Mouse (Mus musculus) brain, adult 2 months (tissue): Measurements from ENCODE around the gene Gng2.

Experiments
- DNase-seq: peaks from one replicate; pipeline ENCODE4 v3.0.0; 2011; ENCODE audit warnings: low read depth, low spot score

Gng2 gene

DNA sequence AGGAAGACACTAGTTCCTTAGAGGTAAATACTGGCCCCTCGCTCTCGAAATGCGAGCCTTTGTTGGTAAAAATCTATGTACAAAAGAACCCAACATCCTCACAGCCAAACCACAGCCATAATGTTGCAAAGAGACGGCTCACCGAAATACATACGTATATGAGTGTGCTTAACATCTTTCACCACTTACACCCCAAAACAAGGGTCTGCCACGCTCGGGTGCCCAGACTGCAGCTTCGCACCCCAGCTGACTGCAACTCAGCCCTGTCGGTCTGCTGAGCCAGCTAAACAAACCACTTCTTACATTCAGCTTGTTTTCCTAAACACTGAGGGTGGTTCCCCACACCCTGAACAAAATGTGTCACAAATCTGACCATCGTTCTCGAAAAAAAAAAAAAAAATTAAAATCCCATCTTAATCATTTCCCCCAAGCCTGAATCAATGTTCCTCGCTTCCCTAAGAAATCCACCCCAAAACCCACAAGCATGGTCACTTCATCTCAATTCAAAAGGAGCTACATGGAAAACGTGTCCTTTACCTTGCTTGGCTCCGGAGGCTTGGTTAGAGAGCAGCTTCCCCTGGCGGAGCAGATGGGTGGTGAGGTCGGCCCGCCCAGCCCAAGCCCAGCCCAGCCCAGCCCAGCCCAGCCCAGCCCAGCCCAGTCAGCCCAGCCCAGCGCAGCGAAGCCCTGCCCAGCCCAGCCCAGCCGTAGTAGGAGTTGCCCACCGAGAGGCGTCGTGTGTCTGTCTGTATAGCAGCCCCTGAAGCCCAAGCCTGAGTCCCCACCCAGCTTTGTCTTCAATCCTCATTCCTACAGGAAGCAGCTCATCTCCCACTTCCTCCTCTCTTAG lies 781 bp downstream of the Gng2 start:
- DNase-seq = peak; percentile 91

DNA sequence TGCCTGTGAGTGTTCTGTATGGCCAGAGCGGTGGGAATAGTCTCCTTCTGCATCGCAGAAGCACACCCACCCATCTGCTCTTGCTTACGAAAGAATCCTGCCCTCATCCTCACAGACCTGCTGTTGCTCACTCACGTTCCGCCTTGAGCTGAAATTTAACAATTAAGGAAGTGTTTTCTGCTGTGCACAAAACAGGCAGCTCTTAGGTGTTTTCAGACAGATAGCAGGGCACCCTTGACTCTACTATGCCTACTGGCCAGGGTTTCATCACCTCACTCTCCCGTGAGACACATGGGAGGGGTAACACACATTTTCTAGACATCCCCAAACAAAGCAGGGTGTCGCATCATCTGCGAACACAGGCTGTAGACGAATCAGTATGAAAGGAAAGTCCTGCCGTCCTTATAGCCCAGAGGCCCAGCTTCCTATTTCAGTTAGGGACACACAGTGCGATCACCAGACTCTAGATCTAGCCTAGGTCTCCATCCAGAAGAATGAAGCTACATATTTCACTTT lies 2.4 kb downstream of the Gng2 start:
- DNase-seq = peak; percentile 81

DNA sequence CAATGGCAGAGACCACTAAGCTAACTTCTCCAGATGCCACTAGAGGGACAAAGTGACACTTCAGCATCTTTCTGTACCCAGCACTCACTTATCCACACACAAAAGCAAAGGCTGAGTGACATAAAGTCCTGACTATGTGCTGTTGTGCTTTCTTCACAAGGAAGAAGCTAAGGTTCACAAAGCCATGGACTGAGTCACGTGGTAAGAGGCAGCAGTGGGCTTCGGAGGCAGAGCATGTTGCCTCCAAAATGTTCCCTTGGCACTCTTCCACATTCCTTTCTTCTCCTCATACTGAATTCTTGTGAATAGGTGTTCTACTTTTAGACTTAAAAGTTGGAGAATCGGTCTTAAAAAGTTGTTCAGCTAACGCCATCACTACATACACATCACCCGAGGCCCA lies 3.0 kb downstream of the Gng2 start:
- no peak for DNase-seq

DNA sequence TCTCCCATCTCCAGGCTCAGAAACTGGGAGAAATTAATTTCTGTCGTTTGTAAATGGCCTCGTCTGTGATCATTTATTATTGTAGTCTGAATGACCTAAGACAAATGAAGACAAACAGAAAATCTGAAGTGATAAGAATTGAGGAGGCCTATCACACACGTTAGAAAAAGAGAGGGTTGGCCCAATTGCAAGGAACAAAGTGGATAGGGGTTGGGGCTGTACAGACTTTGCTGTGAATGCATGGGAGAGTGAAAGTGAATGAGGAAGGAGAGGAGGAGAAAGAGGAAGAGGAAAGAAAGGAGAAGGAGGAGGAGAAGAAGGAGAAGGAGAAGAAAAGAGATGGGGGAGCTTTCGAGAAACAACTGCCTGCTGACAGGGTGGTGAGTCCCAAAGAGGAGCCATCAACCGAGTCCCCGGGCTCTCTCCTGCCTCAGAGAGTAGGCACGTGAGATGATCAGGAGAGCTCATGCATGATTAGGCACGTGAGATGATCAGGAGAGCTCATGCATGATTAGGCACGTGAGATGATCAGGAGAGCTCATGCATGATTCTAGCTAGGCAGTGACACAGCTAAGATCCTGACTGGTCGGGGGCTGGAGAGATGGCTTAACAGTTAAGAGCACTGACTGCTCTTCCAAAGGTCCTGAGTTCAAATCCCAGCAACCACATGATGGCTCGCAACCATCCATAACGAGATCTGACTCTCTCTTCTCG lies 5.0 kb downstream of the Gng2 start:
- DNase-seq = no peak

DNA sequence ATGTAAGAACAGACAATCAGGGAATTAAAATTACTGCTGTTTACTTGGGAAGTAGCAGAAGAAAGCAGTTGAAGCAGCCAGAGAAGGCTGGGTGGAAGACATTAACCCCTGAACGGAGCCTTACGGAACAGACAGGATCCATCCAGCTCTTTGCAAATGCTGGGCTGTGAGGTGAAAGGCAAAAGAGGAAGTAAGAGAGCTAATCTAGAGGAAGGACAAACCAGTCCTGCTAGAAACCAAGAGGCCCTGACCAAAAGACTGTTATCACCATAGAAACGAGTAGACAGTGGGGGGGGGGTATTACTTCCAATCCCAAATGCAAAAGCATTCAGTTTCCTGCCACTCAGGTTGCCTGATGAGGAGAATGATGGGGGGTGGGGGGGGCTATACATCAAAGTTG lies 6.6 kb downstream of the Gng2 start:
- no peak for DNase-seq

DNA sequence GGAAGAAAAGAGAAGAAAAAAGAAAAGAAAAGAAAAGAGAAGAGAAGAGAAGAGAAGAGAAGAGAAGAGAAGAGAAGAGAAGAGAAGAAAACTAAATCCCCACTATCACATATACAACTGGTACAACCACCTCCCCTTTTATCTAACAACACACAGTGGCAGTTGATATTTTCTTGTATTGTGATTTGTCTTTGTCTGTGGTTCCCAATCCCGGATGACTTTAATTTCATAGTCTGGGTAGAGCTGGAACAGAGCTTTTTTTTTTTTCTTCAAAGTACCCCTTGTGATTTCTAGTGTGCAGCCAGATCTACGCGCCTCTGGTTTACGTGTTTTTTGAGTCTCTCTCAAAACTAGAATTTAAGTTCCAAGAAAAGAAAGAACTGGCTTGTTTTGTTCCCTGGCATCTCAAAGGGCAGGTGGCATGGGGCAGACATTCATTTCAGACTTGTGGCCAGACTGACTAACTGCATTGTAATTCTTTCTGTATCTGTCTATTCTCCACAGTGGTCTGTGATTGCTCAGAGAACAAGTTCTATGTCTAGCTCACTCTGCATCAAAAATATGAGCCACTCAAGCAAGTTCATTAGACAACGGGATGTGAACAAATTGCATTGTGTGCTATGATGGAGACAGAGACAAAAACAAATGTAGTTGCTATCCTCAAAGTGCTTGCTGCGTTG lies 7.2 kb downstream of the Gng2 start:
- no peak for DNase-seq

DNA sequence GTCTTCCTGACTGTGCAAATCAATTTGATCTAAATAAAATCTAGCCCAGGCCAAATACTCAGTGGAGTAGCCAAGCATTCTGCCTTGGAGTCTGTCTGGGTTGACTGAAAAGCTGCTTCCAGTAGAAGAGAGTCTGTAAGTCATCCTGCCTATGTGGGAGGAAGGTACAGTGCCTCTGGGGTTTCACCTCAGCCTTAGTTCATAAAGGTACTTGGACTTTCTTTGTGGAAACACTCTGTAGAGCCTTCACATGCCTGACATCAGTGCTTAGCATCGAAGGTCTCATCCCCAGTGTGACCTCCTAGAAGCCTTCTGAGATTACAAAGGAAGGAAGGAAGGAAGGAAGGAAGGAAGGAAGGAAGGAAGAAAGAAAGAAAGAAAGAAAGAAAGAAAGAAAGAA lies 7.9 kb downstream of the Gng2 start:
- no peak for DNase-seq

DNA sequence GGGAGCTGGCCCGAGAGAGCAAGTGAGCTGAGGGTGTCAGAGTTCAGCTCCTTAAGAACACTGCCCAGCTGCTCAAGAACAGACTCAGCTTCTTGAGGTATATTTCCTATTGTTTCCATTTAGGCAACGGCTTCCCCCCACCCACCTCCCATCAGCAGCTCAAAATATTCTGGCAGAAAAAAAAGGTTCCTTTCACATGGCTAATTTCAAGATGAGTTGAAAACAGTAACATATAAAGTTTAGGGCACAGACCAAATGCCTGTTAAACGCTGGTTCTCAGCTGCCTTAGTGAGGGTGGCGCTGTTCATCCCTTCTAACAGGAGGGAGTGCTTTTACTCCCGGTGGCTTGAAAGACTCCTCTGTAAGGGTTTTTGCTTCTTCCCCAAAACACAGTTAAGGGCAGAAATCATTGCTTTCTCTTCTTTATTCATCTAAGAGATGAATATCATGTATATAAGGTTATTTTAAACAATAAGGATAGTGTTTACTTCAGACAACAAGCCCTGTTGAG lies 8.4 kb downstream of the Gng2 start:
- peak; percentile 43 for DNase-seq

DNA sequence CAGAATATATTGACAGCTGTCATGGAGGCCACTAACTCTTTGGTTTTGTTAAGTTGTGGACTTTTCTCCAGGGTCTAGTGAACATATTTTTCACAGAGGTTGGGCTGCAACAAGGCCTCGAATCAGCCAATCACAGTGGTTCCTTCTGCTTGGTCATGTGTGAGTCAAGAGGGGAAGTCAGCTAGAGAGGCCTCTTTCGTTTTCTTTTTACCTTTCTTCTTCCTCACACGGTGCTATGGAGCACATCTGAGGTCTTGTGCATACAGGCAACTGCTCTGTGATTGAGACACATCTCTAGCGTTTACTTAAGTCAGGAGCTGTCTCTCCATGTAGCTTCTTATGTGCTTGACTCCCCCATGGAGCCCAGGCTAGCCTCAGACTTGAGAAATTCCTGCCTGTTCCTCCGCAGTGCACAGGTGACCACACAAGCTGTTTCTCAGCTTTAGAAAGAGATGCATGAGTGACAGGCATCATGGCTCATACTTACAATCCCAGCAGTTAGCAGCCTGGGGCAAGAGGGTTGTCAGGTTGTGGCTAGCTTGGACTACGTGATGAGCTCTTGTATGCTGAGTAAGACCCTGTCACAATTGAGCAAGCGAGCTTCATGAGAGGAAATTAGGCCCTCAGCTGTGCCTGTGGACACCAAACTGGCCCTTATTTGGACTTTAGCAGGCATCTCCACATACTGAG lies 9.0 kb downstream of the Gng2 start:
- no peak for DNase-seq

DNA sequence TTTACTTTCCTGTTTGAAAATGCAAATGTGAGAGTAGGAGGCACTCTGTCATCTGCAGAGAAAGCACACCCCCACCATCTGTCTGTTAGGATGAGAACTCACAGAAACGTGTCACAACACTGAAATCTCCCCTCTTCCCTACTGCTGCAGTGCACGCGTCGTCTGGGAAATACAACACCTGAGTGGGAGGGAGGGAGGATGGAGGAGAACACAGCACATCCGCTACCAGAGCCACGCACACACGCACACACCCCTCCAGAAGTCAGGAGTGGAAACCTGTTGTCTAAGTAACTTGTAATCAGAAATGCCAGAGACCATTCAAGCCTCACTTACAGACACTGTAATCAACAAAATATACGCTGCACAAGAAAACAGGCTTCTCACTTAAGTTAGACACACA lies 9.9 kb downstream of the Gng2 start:
- DNase-seq = peak; percentile 84

DNA sequence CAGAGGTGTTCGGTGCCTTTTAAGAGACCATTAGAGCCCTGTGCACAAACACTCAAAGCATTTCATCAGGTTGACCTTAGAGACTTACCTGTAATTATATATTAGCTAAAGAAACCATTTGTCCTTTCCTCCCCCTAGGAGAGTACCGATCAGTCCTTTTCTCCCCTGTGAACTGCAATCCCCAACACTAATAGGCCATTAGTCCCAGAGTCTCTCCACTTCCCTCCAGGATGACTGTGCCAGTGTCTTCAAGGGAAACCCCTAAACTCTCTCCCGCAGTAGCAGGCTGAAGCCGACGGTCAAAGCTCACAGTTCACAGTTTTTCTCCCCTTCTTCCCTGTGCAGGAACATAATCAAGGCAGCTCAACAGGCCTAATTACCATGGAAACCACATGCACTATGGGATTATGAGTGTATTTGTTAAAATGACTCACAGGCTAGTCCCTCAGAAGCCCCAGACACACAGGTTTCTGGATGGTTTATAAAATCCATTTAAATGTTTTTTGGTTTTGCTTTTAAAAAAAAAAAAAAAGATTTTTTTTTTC lies 13.4 kb downstream of the Gng2 start:
- DNase-seq = peak; percentile 64

DNA sequence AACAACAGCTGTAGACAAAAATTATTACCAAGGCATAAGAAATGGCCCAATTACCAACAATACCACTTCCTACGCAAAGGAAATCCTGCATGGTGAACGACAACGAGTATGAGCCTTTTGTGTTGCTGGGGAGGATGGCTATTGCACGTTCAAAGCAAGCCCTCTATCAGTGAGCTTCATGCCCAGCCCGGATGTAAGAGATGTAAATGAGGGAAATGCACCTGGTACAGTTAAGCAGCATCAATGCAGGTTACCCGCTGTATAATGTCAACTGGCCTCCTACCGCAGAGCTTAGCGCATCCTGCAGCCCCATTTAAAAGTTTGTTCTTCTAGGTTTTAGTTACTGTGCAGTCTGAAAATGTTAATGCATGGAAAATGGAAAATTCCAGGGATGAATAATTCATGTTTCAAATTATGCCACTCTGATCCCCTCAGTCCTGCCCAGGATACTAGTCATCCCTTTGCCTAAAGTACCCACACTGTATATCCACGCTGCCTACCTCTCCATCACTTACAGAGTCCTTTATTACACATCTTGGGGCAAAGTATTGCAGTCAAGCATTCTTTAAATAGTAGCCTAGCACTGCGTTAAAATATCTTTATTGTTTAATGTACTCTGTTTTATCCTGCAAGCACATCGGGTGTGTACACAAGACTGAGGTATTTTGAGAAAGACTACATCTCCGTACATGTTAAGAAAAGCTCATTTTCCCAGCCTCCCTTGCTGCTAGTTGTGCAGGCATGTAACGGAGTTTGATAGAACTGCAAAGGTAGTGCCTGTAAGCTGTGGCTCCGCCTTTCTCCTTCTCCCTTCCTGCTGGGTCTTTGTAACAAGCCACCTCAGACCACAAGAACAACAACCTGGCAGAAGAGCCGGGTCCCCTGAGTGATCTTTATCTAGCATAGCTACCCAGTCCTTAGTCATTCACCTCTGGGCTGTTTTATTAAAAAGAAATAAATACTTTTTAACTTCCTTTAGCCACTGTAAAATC lies 15.2 kb downstream of the Gng2 start:
- peak; percentile 45 for DNase-seq

DNA sequence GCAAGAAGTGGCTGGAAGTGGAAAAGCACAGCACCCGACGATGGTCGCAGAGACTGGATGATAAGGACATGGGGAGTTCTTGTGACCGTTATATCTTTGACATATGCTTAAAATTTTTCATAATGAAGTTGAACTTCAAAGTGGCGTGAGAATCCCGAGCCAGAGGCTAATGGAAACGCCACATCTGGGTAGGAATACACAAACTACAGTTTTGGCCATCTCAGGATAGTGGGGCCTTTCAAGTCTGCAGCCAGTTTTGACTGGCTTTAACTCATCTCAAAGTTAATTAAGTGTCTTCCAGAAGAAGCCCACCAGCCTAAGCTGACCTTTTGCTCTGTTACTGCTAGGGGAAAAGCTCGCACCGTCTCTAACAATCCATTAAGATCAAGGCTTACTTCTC lies 17.6 kb downstream of the Gng2 start:
- DNase-seq = no peak

DNA sequence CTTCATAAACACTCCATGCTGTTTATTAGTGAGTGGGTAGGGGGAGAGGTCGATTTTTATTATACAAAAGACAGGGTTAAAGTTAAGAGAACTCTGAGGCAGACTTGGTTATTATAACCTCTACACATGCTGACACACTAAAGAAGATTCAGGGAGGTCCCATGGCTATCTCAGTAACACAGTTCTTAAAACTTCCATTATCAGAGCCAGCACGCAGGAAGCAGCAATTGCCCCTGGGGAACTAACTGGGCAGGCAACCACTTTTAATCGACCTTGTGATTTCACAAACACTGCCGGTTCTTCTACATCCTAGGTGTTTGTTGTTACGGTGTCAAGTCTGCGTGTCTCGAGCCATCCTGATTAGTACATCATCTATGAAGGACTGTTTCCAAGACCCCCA lies 22.4 kb downstream of the Gng2 start:
- DNase-seq = no peak

DNA sequence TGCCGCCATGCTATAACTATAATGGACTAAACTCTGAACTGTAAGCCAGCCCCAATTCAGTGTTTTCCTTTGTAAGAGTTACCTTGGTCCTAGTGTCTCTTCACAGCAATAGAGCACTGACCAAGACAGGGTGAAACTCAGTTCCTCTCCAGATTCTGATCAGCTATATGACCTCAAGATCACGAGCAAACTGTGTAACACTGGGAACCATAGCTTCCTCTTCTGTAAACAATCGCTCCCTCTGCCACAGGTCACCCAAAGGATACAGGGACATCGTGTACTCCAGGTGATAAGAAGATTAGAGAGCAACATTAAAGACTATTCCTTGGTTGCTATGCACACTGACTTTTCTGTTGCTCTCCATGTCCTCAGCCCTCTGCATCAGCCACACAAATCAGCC lies 26.6 kb downstream of the Gng2 start:
- no peak for DNase-seq

DNA sequence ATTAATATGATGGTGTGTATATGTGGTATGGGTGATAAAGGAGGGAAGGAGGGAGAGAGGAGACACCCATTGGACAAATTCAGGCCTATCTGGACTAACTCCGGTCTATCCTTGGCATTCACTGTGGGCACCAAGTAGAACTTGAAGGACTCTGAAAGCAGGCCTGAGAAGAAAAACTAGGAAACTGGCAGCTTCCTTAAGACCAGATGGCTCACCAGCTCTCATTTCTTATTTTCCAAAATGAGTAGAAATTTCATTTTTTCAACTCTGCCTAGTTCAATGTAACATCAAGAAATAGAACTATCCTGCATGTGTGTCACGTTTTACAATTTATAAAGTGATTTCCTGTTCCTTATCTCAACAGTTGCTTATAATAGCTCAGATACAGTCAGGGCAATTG lies 28.0 kb downstream of the Gng2 start:
- DNase-seq = peak; percentile 64

DNA sequence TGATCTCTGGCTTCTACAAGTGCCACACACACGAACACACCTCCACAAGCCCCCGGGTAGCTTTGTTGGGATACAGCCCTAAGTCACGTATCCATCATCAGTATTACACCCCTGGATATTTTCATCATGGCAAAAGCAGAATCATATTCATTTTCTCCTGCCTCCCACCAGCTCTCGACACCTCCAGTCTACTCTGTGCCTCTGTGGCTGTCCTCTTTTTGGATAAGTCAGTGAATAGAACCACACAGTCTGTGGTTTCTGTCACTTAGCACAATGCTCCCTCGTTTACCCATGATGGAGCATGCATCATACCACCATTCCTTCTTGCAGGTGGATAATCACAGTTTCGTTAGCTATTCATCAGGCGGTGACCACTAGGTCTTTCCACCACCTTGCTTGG lies 31.2 kb downstream of the Gng2 start:
- DNase-seq = peak; percentile 60

DNA sequence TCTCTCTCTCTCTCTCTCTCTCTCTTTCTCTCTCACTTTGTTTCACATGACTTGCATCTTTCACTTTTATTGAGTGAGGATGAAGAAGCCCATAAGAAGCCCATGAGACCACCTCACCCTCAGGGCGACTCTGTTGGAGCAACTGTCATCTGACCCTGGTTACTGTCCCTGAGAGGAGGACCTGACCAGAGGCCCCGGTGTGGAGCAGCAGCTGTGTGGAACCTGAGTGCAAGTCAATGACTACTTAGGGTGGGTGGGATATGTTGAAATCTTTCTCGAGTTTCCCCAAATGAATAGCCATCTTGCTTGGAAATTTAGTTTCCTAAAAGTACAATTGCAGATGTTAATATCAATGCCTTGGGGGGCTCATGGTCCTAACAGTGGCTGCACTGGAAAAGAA lies 34.7 kb downstream of the Gng2 start:
- DNase-seq = no peak

DNA sequence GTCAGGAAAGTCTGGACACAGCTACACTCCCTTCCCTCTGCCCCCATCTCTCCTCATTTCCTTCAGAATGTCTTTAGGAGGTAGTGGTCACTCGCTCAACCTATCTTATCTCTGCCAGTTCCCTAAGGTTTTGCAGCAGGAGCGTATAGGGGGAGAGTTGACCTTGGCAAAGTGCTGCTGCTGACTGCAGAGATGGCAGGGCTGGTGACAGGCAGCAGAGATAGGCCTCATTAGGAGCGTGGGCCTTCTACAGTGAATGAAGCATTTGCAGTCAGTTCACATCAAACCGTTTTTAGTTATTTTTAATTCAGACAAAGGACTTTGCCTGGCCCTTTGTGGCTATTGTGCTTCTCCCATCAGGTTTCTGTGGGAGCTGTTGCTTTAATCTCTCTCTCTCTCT lies 35.1 kb downstream of the Gng2 start:
- DNase-seq = no peak

DNA sequence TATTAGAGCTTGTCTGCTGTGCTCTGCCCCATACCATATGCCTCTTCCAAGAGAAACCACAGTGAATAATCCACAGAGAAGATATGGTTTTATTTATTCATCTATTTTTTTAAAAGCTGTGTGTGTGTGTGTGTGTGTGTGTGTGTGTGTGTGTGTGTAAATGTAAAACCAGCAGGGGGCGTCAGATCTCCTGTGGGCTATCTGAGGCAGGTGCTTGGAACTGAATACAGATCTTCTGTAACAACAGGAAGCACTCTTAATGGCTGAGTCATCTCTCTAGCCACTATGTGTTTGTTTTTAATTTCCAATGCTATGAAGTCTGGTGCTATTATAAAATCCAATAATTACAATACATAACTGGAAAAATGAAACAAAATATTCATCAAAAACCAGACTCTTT lies 37.4 kb downstream of the Gng2 start:
- no peak for DNase-seq
